Mouse (Mus musculus) kidney, adult 2 months (tissue): ENCODE results near the gene Rnf187. TPM values are rescaled to one million over a fixed set of nuclear protein-coding genes. Genes with fewer than 3 reads are reported as not detected.

Experiments
- DNase-seq: peaks from one replicate; pipeline ENCODE4 v3.0.0; 2021
- H3K27ac ChIP-seq: fragments of 200-500 bp; 2 replicates; pipeline ENCODE4 v1.5.1; 2012; ENCODE audit warnings: low read depth, low read length, control low read depth, inconsistent platforms; ENCODE audit not compliant: insufficient read depth
- H3K27me3 ChIP-seq: fragments of 200-500 bp; replicated peaks from 2 replicates; pipeline ENCODE4 v1.6.1; 2012; ENCODE audit warnings: mild to moderate bottlenecking, moderate library complexity, low read length, inconsistent platforms; ENCODE audit not compliant: control insufficient read depth, insufficient read depth
- H3K36me3 ChIP-seq: fragments of 200-500 bp; 2 replicates; pipeline ENCODE4 v1.6.1; 2012; ENCODE audit warnings: mild to moderate bottlenecking, moderate library complexity, low read length, inconsistent platforms; ENCODE audit not compliant: control insufficient read depth, insufficient read depth
- H3K4me1 ChIP-seq: fragments of 200-500 bp; 2 replicates; pipeline ENCODE4 v1.6.1; 2011; ENCODE audit warnings: low read length; ENCODE audit not compliant: control insufficient read depth, insufficient read depth
- H3K4me3 ChIP-seq: fragments of 200-500 bp; 2 replicates; pipeline ENCODE4 v1.5.1; 2011; ENCODE audit warnings: mild to moderate bottlenecking, low read depth, low read length, control low read depth; ENCODE audit not compliant: insufficient read depth
- CTCF ChIP-seq: fragments of 200-500 bp; conservative IDR thresholded peaks from 2 replicates; pipeline ENCODE4 v1.5.1; 2011; ENCODE audit warnings: low read depth, mild to moderate bottlenecking, control low read depth, low read length, moderate library complexity, mixed read lengths; ENCODE audit not compliant: insufficient read depth, insufficient read length
- POLR2A ChIP-seq: fragments of 200-500 bp; IDR thresholded peaks from one replicate; pipeline ENCODE4 v1.6.1; 2011; ENCODE audit warnings: low read depth, low read length, control low read depth
- WGBS: fragments of 180-500 bp; shearing (Covaris S2); methylation state at CpG from one replicate; pipeline ENCODE4 v1.1.7; 2018; 5-methylcytosine and 5-hydroxymethylcytosine counted together
- polyA plus RNA-seq: library from polyadenylated mRNA; depleted of rRNA; stranded (reverse); fragments of >200 nt; gene quantifications from 2 replicates; pipeline ENCODE4 v1.2.3, GENCODE M21; 2012; rRNA removed

Gene Rnf187
- polyA plus RNA-seq, 1 experiment = 251 TPM

DNA sequence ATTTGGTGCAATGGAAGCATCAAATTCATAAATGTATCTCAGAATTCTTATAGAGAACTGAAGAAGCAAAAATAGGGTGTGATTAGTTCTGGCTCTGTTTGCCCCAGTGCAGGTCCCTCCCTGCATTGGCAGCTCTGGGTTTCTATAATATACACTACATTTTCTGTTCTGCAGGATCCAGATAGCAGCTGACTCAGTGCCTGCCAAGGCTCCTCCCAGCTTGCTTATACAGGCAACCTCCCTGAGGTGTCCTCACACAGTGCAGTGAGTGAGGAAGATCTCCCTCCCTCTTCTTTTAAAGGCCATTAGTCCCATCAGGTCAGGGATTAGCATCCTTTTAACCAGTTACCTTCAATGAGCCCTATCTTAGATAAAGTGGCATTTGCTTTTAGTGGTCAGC is 37.6 kb downstream of the Rnf187 start:
- H3K27me3 ChIP-seq = no peaks in the 10 kb centered on the region
- no peak overlapping the region for H3K27ac ChIP-seq
- TF ChIP-seq CTCF (no peak), POLR2A (no peak)
- H3K4me3 ChIP-seq = no peak overlapping the region
- H3K4me1 ChIP-seq = peaks cover 3% of the 10 kb centered on the region; the same call in 1 of the 2 replicates
- peaks cover 2% of the 10 kb centered on the region; the same call in 1 of the 2 replicates for H3K36me3 ChIP-seq
- no peak for DNase-seq

DNA sequence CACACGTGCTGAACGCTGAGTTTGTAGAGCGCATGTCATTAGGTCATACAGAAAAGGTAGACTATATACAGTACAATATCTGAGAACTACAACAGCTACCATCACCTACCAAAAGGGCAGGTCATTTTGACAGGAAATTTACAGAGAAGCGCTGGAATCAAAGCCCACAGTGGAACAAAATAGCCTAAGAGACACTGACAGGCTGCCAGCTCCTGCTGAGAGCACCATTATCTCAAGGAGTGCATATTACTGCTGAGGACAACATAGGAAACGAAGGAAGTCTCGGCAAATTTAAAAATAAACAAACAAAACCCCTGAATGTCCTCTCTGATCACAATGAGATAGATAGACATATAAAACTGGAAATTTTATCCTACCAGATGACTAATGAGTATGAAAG is 41.2 kb downstream of the Rnf187 start:
- Histone ChIP-seq H3K4me1 (no peaks in the 10 kb centered on the region; the same call in 1 of the 2 replicates), H3K4me3 (no peak overlapping the region), H3K27ac (no peak overlapping the region), H3K36me3 (peaks cover 4% of the 10 kb centered on the region; the same call in 1 of the 2 replicates), H3K27me3 (no peaks in the 10 kb centered on the region)
- no peak for DNase-seq
- WGBS = 85% methylated on average over 6 of the region's 6 CpGs
- TF ChIP-seq CTCF (no peak), POLR2A (no peak)

DNA sequence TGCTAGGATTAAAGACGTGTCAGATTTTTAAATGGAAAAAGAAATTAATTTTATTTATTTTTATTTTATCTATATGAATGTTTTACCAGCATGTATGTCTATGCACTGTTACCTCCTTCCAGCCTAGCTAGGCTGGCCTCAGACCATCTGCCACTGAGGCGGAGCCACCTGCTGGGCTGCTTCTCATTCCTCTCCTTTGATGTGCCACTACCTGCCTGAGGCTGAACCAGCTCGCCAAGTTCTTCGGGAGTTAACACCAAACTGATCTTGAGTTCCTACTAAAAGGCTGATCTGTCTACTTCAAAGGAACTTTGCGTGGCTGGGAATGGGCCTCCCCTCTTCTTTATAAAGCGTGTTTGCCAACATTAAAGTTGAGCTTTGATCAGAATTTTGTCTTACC is 44.3 kb downstream of the Rnf187 start:
- TF ChIP-seq CTCF (no peak), POLR2A (no peak)

DNA sequence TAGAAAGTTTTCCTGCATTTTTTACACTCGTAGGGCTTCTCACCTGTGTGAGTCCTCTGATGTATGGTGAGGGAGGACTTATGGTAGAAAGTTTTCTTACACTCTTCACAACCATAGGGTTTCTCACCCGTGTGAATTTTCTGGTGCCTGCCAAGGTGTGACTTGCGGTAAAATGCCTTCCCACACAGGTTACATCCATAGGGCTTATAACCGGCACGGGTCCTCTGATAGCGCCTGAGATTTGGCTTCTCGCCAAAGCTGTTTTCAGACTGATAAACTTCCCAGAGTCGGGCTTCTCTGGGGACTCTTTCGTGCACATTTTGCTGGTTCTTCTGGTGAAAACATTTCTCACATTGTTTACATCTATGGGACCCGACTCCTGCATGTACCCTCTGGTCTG is 48.2 kb downstream of the Rnf187 start:
- Histone ChIP-seq H3K36me3 (peaks cover 4% of the 10 kb centered on the region), H3K27me3 (no peaks in the 10 kb centered on the region), H3K27ac (no peak overlapping the region), H3K4me1 (no peaks in the 10 kb centered on the region), H3K4me3 (no peak overlapping the region)
- whole genome bisulfite sequencing = 82% methylated on average over 10 of the region's 10 CpGs
- TF ChIP-seq CTCF (no peak), POLR2A (no peak)
- no peak for DNase-seq

More for the DNA sequence above, 44.3 kb downstream of the Rnf187 start:
- peaks cover 5% of the 10 kb centered on the region for H3K36me3 ChIP-seq
- no peak for DNase-seq
- 81% methylated on average over 6 of the region's 6 CpGs for WGBS
- no peak overlapping the region for H3K4me3 ChIP-seq
- H3K4me1 ChIP-seq = no peaks in the 10 kb centered on the region
- no peak overlapping the region for H3K27ac ChIP-seq
- H3K27me3 ChIP-seq = no peaks in the 10 kb centered on the region

DNA sequence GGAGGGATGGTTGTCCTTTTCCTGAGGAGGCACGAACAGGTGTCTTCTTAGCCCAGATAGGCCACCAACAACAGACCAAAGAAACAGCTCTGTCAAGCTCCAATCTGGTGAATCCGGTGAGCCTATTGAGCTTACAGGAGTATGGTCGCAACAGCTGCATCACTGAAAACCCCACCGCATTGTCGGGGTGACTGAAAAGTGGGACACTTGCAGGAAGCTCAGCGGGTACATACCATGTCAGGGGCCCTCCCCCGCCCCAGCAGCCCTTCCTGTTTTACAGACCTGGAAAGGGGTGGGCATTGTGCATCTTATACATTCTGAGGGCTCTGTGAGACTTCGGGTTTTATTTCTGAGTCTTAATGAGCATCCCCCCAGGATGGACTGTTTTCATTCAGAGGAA is 55.0 kb downstream of the Rnf187 start:
- H3K27me3 ChIP-seq = no peaks in the 10 kb centered on the region
- TF ChIP-seq CTCF (no peak), POLR2A (no peak)
- peaks cover 1% of the 10 kb centered on the region for H3K36me3 ChIP-seq
- 78% methylated on average over 8 of the region's 8 CpGs for WGBS
- no peak for DNase-seq
- H3K4me3 ChIP-seq = no peak overlapping the region
- no peak overlapping the region for H3K27ac ChIP-seq
- H3K4me1 ChIP-seq = no peaks in the 10 kb centered on the region

Other genes starting within 250 kb of the Rnf187 start
- gene Olfr319, start 239.8 kb downstream of the Rnf187 start, polyA plus RNA-seq = not detected in 2 replicates
- not detected in 2 replicates for gene Olfr318, start 214.9 kb downstream of the Rnf187 start, polyA plus RNA-seq
- gene Olfr317, start 199.7 kb downstream of the Rnf187 start, polyA plus RNA-seq = not detected in 2 replicates
- gene Olfr316, start 186.2 kb downstream of the Rnf187 start, polyA plus RNA-seq = not detected in 2 replicates
- not detected in 2 replicates for gene Olfr315, start 165.7 kb downstream of the Rnf187 start, polyA plus RNA-seq
- not detected in 2 replicates for gene Olfr314, start 156.0 kb downstream of the Rnf187 start, polyA plus RNA-seq
- gene Fam183b, start 137.0 kb downstream of the Rnf187 start, polyA plus RNA-seq = not detected in 2 replicates
- not detected in 2 replicates for gene Olfr313, start 123.9 kb downstream of the Rnf187 start, polyA plus RNA-seq
- gene Olfr312, start 109.7 kb downstream of the Rnf187 start, polyA plus RNA-seq = not detected in 2 replicates
- gene Olfr311, start 99.7 kb downstream of the Rnf187 start, polyA plus RNA-seq = not detected in 2 replicates
- 2.3 and 2.6 TPM in 2 replicates for gene Gm12258, start 91.8 kb downstream of the Rnf187 start, polyA plus RNA-seq
- gene 2810021J22Rik, start 71.7 kb downstream of the Rnf187 start, polyA plus RNA-seq = 3.3 and 3.7 TPM in 2 replicates
- gene Zfp39, start 34.7 kb downstream of the Rnf187 start, polyA plus RNA-seq = 1.2 and 1.5 TPM in 2 replicates
- gene Btnl10, start 21.0 kb downstream of the Rnf187 start, polyA plus RNA-seq = 0.27 and 0.31 TPM in 2 replicates
- 3.0 and 5.3 TPM in 2 replicates for gene Hist3h2ba, start 10.0 kb upstream of the Rnf187 start, polyA plus RNA-seq
- 29.0 and 29.5 TPM in 2 replicates for gene Hist3h2a, start 15.8 kb upstream of the Rnf187 start, polyA plus RNA-seq
- gene Trim17, start 15.8 kb upstream of the Rnf187 start, polyA plus RNA-seq = 0.34 and 0.48 TPM in 2 replicates
- 19.4 and 20.7 TPM in 2 replicates for gene Trim11, start 39.2 kb upstream of the Rnf187 start, polyA plus RNA-seq
- gene Obscn, start 197.5 kb upstream of the Rnf187 start, polyA plus RNA-seq = 0.15 and 6.2 TPM in 2 replicates
- 8.3 and 8.8 TPM in 2 replicates for gene Iba57, start 224.8 kb upstream of the Rnf187 start, polyA plus RNA-seq
- gene Gjc2, start 244.3 kb upstream of the Rnf187 start, polyA plus RNA-seq = 1.4 and 1.8 TPM in 2 replicates